Mouse (Mus musculus): ENCODE results near the gene Kif18b.

DNA sequence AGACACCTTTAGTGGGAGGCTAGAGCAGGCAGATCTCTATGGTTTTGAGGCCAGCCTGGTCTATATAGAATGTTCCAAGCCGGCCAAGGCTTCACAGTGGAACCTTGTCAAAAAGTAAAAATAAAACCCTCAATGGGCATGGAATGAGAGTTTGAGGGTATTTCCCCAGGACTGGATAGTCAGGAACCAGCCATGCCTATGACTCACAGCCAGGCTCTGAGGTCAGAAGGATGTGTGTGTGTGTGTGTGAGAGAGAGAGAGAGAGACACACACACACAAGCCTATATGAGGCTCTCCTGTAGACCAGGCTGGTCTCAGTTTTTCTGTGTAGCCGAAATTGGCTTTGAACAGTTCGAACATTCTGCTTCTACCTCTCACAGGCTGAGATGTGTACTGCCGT, 30.2 kb downstream of the Kif18b start:
- TF ChIP-seq CTCF (IDR thresholded peaks at IDR 0.05; ENCODE audit: extremely low read depth, insufficient read depth, insufficient read length, insufficient replicate concordance) (no peak), POLR2A (IDR thresholded peaks at IDR 0.05; ENCODE audit: low read depth, low read length) (no peak)
